Mouse (Mus musculus) G1E (cell line): Measurements from ENCODE around the gene Osm. TPM values are rescaled to one million over a fixed set of nuclear protein-coding genes. Genes with fewer than 3 reads are reported as not detected.

Experiments
- ATAC-seq: 2 replicates; pipeline ENCODE4 v1.8.0; 2016; ENCODE audit warnings: mild to moderate bottlenecking; ENCODE audit not compliant: insufficient number of reproducible peaks, poor library complexity, low FRiP score, severe bottlenecking; ENCODE audit errors: extremely low read depth
- DNase-seq: peaks from one replicate; pipeline ENCODE4 v3.0.0; 2012; ENCODE audit warnings: low spot score
- H3K27me3 ChIP-seq: 2 replicates; pipeline ENCODE4 v1.6.1; 2012; ENCODE audit warnings: mild to moderate bottlenecking, low read length, inconsistent platforms; ENCODE audit not compliant: insufficient read depth
- H3K36me3 ChIP-seq: replicated peaks from 2 replicates; pipeline ENCODE3; 2012; ENCODE audit warnings: mild to moderate bottlenecking, inconsistent platforms
- H3K4me1 ChIP-seq: 2 replicates; pipeline ENCODE4 v1.6.1; 2012; ENCODE audit warnings: low read depth, low read length, inconsistent platforms, mixed read lengths; ENCODE audit not compliant: insufficient read depth
- H3K4me3 ChIP-seq: 2 replicates; pipeline ENCODE4 v1.5.1; 2012; ENCODE audit warnings: low read depth, mild to moderate bottlenecking, inconsistent platforms, low read length, moderate library complexity, mixed read lengths
- H3K9me3 ChIP-seq: replicated peaks from 2 replicates; pipeline ENCODE4 v1.6.1; 2012; ENCODE audit warnings: inconsistent platforms
- CTCF ChIP-seq: IDR thresholded peaks from 2 replicates; pipeline ENCODE4 v1.5.1; 2012; ENCODE audit warnings: low read depth, low read length, inconsistent platforms, mixed read lengths
- GATA1 ChIP-seq: IDR thresholded peaks from 2 replicates; pipeline ENCODE4 v1.6.1; 2012; ENCODE audit warnings: borderline replicate concordance, low read length, inconsistent platforms, mixed read lengths
- GATA2 ChIP-seq: IDR thresholded peaks from 2 replicates; pipeline ENCODE4 v1.6.1; 2012; ENCODE audit warnings: low read depth, low read length, inconsistent platforms, borderline replicate concordance
- POLR2AphosphoS5 ChIP-seq: IDR thresholded peaks from 2 replicates; pipeline ENCODE4 v1.6.1; 2012; ENCODE audit warnings: low read depth, low read length, inconsistent platforms; ENCODE audit not compliant: insufficient replicate concordance
- TAL1 ChIP-seq: conservative IDR thresholded peaks from 2 replicates; pipeline ENCODE4 v1.6.1; 2012; ENCODE audit warnings: low read depth, low read length, inconsistent platforms, mixed read lengths
- polyA plus RNA-seq: library from polyadenylated mRNA; stranded (reverse); fragments of >175 nt; gene quantifications from 2 replicates; pipeline ENCODE4 v1.2.3, GENCODE M21; 2012
- total RNA-seq, 2 experiments: library from RNA; stranded (forward) in 1 of 2; stranded (reverse) in 1 of 2; fragments of 200-1000 nt in 1 of 2; fragments of >200 nt in 1 of 2; fragmentation: Nextera tagmentation in 1 of 2; gene quantifications; 2 replicates each; pipeline ENCODE4 v1.2.3; 2014 to 2017

The Osm gene
- total and polyA plus RNA-seq, 3 experiments = 4.0 to 10.3 (median 8.0) TPM

DNA sequence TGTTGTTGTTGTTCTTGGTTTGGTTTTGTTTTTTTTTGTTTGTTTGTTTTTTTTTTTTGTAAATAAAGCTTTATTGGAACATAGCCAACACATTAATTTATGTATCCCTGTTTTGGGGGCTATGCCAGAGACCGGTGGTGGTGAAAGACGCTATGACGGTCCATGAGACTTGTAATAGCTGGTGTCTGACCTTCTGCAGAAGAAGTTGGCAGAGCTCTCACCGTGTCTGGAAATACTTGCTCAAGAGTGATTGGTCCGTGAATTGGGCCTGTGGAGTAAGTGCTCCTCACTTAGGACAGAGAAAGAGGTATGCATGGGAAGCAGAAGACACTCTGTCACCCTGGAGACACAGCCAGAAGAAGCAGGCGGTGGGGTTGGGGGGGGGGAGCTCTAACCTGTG lies 45.6 kb downstream of the Osm start:
- ATAC-seq = no peak
- TF ChIP-seq GATA1 = no peak
- no peak for TF ChIP-seq CTCF
- TF ChIP-seq TAL1 = no peak
- no peak for TF ChIP-seq GATA2
- no peak for TF ChIP-seq POLR2AphosphoS5
- Histone ChIP-seq H3K36me3 (no peaks in the 10 kb centered on the region), H3K9me3 (no peaks in the 10 kb centered on the region), H3K27me3 (peaks cover 42% of the 10 kb centered on the region), H3K4me1 (peaks cover 31% of the 10 kb centered on the region), H3K4me3 (no peak overlapping the region)
- DNase-seq = no peak

DNA sequence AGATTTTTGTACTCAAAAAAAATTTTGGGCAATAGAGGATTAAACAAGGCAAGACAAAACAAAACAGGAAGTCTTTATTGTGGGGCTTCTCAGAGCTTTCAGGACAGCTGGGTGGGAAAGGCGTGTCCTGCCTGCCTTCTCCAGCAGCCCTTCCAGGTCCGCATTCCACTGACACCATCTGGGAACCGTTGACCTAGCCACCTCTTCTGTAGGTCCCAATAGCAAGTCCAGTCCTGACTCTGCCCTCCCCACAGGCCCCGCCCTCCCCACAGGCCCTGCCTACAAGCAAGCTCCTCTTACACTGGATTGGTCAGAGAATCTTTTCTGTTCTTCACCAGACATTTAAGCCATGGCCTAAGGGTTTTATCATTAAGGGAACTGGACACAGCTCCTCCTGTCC lies 47.4 kb downstream of the Osm start:
- Histone ChIP-seq H3K27me3 (peaks cover 33% of the 10 kb centered on the region), H3K36me3 (no peaks in the 10 kb centered on the region), H3K4me3 (no peak overlapping the region; the same call in 1 of the 2 replicates), H3K9me3 (no peaks in the 10 kb centered on the region), H3K4me1 (peaks cover 42% of the 10 kb centered on the region)
- TF ChIP-seq TAL1 = no peak
- ATAC-seq = peak; percentile 34
- DNase-seq = no peak

DNA sequence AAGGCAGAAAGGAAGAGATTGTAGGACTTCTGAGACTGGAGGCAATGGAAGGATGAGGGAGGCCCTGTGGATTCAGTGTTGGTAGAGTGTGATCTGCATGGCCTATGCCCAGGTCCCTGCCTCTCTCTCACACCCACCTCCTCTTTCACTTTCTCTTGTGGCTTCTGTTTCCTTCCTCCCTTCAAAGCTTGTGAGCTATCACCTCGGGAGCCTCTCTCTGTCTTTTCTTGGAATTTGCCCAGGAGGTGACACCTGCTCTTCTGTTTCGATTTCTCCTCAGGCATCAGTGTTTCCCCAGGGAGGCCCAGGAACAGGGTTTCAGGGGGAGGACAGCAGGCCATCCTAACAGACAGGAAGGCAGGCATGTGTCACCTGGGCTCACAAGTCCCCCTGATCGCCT lies 53.1 kb downstream of the Osm start:
- TF ChIP-seq GATA1 (no peak), TAL1 (no peak), POLR2AphosphoS5 (no peak), GATA2 (no peak), CTCF (no peak)
- Histone ChIP-seq H3K9me3 (no peaks in the 10 kb centered on the region), H3K4me3 (peak overlapping the region; percentile 31; the same call in 1 of the 2 replicates), H3K36me3 (no peaks in the 10 kb centered on the region), H3K4me1 (peaks cover 77% of the 10 kb centered on the region), H3K27me3 (peaks cover 9% of the 10 kb centered on the region)
- ATAC-seq (no peak), DNase-seq (no peak)

Other genes with a start within 250 kb of the Osm start
- not detected in 2 replicates for gene Sec14l4, start 205.0 kb upstream of the Osm start, total RNA-seq (2014; fragmentation: Nextera tagmentation)
- 0.06 and 0.11 TPM in 2 replicates for gene Sec14l4, start 205.0 kb upstream of the Osm start, total RNA-seq (2017)
- gene Sec14l4, start 205.0 kb upstream of the Osm start, polyA plus RNA-seq = not detected in 2 replicates
- gene Sec14l3, start 171.6 kb upstream of the Osm start, total RNA-seq (2014; fragmentation: Nextera tagmentation) = not detected in 2 replicates
- 0.11 TPM in 1 of 2 replicates, not detected in the other for gene Sec14l3, start 171.6 kb upstream of the Osm start, total RNA-seq (2017)
- gene Sec14l3, start 171.6 kb upstream of the Osm start, polyA plus RNA-seq = not detected in 2 replicates
- gene Mtfp1, start 141.0 kb upstream of the Osm start, total RNA-seq (2014; fragmentation: Nextera tagmentation) = 5.4 and 6.5 TPM in 2 replicates
- 10.5 and 12.7 TPM in 2 replicates for gene Mtfp1, start 141.0 kb upstream of the Osm start, total RNA-seq (2017)
- 12.3 and 14.2 TPM in 2 replicates for gene Mtfp1, start 141.0 kb upstream of the Osm start, polyA plus RNA-seq
- 13.7 and 13.8 TPM in 2 replicates for gene Sec14l2, start 113.0 kb upstream of the Osm start, total RNA-seq (2014; fragmentation: Nextera tagmentation)
- gene Sec14l2, start 113.0 kb upstream of the Osm start, total RNA-seq (2017) = 4.6 and 6.6 TPM in 2 replicates
- gene Sec14l2, start 113.0 kb upstream of the Osm start, polyA plus RNA-seq = 3.3 and 3.5 TPM in 2 replicates
- 2.8 and 4.0 TPM in 2 replicates for gene Rnf215, start 101.2 kb upstream of the Osm start, total RNA-seq (2014; fragmentation: Nextera tagmentation)
- 10.5 and 12.9 TPM in 2 replicates for gene Rnf215, start 101.2 kb upstream of the Osm start, total RNA-seq (2017)
- gene Rnf215, start 101.2 kb upstream of the Osm start, polyA plus RNA-seq = 4.5 and 5.1 TPM in 2 replicates
- 1.1 and 4.1 TPM in 2 replicates for gene Ccdc157, start 76.1 kb upstream of the Osm start, total RNA-seq (2014; fragmentation: Nextera tagmentation)
- gene Ccdc157, start 76.1 kb upstream of the Osm start, total RNA-seq (2017) = 2.5 and 3.2 TPM in 2 replicates
- gene Ccdc157, start 76.1 kb upstream of the Osm start, polyA plus RNA-seq = 1.1 and 1.3 TPM in 2 replicates
- 103 and 124 TPM in 2 replicates for gene Sf3a1, start 76.1 kb upstream of the Osm start, total RNA-seq (2014; fragmentation: Nextera tagmentation)
- gene Sf3a1, start 76.1 kb upstream of the Osm start, total RNA-seq (2017) = 35.4 and 39.0 TPM in 2 replicates
- 138 and 174 TPM in 2 replicates for gene Sf3a1, start 76.1 kb upstream of the Osm start, polyA plus RNA-seq
- gene Tbc1d10a, start 49.6 kb upstream of the Osm start, total RNA-seq (2014; fragmentation: Nextera tagmentation) = 2.2 and 5.0 TPM in 2 replicates
- gene Tbc1d10a, start 49.6 kb upstream of the Osm start, total RNA-seq (2017) = 20.8 and 25.4 TPM in 2 replicates
- 24.1 and 28.3 TPM in 2 replicates for gene Tbc1d10a, start 49.6 kb upstream of the Osm start, polyA plus RNA-seq
- 8.4 and 9.0 TPM in 2 replicates for gene Castor1, start 18.2 kb upstream of the Osm start, total RNA-seq (2014; fragmentation: Nextera tagmentation)
- gene Castor1, start 18.2 kb upstream of the Osm start, total RNA-seq (2017) = 8.2 and 10.7 TPM in 2 replicates
- 2.9 and 4.5 TPM in 2 replicates for gene Castor1, start 18.2 kb upstream of the Osm start, polyA plus RNA-seq
- 0.75 TPM in 1 of 2 replicates, not detected in the other for gene Lif, start 21.1 kb downstream of the Osm start, total RNA-seq (2014; fragmentation: Nextera tagmentation)
- 1.0 and 1.2 TPM in 2 replicates for gene Lif, start 21.1 kb downstream of the Osm start, total RNA-seq (2017)
- 0.02 and 0.12 TPM in 2 replicates for gene Lif, start 21.1 kb downstream of the Osm start, polyA plus RNA-seq
- gene Hormad2, start 204.7 kb downstream of the Osm start, total RNA-seq (2014; fragmentation: Nextera tagmentation) = 63.6 and 85.0 TPM in 2 replicates
- 19.9 and 24.6 TPM in 2 replicates for gene Hormad2, start 204.7 kb downstream of the Osm start, total RNA-seq (2017)
- gene Hormad2, start 204.7 kb downstream of the Osm start, polyA plus RNA-seq = 3.3 and 8.6 TPM in 2 replicates